In genomic region chr12:13598545-13598944, GRCm38 (mm10) we compare ENCODE assay signal across 13 mouse cellular contexts.
DNase-seq lines count a peak whose midpoint lies in the region.
"Had no signal": no experiment of that assay in that cellular context is flagged by ENCODE, and none has a peak within 500 bp of the region (broad histone marks: within the 10 kb centered on the region; RNA-seq: fewer than 3 reads in every experiment).

No protein-coding gene starts in this region.

- no peak overlapping the region for H3K4me3 ChIP-seq in embryonic facial prominence, embryonic 10.5 days
- H3K4me3 ChIP-seq: embryonic facial prominence, embryonic 12.5 days; midbrain, embryonic 10.5 days had no signal

- H3K27ac ChIP-seq in embryonic facial prominence, embryonic 10.5 days (replicated peaks): no peak overlapping the region
- H3K27ac ChIP-seq: embryonic facial prominence, embryonic 12.5 days; hindbrain, embryonic 14.5 days; liver, embryonic 14.5 days; midbrain, embryonic 10.5 days had no signal

- H3K9me3 ChIP-seq in embryonic facial prominence, embryonic 10.5 days: no peaks in the 10 kb centered on the region
- H3K9me3 ChIP-seq: embryonic facial prominence, embryonic 12.5 days; midbrain, embryonic 10.5 days had no signal

- no peaks in the 10 kb centered on the region for H3K27me3 ChIP-seq in embryonic facial prominence, embryonic 10.5 days (replicated peaks; ENCODE audit: low read depth, poor library complexity, severe bottlenecking)
- H3K27me3 ChIP-seq: embryonic facial prominence, embryonic 12.5 days had no signal

- H3K36me3 ChIP-seq in embryonic facial prominence, embryonic 10.5 days (replicated peaks): no peaks in the 10 kb centered on the region
- H3K36me3 ChIP-seq: embryonic facial prominence, embryonic 12.5 days; midbrain, embryonic 10.5 days had no signal

- peak; percentile 24 to 55 for DNase-seq in cerebellum, postnatal 14 days
- DNase-seq in cerebellum, adult 11 months: no peak
- DNase-seq in R1 (ENCODE audit: low read depth, low spot score): peak; percentile 23
- DNase-seq in kidney, postnatal 4 days: peak; percentile 20 to 30
- peak; percentile 77 to 83 for DNase-seq in left cerebral cortex, postnatal 36 days (ENCODE audit: low spot score in 2 of 2)
- no peak for DNase-seq in embryonic facial prominence, embryonic 10.5 days (ENCODE audit: low spot score)
- no peak for DNase-seq in adrenal gland, adult 8-10 months
- DNase-seq in heart, postnatal 36 days: no peak
- DNase-seq: gastrocnemius, postnatal 14 days had no signal

- intact Hi-C loops in left cerebral cortex, postnatal 36 days (cut with DNase I): no loop called here
- intact Hi-C loops in heart, postnatal 36 days (cut with DNase I): no loop called here

- 75% methylated on average over 4 of the region's 4 CpGs for WGBS in embryonic facial prominence, embryonic 10.5 days

- H3K4me1 ChIP-seq in embryonic facial prominence, embryonic 10.5 days: no peaks in the 10 kb centered on the region
- H3K4me1 ChIP-seq: embryonic facial prominence, embryonic 12.5 days had no signal

Comparison
In these comparisons a context has a peak if more than half of its experiments do, and no peak if none do; other contexts are left out.
1. DNase-seq: peak in cerebellum, postnatal 14 days (2 of 2), R1 (single experiment), kidney, postnatal 4 days (2 of 2) and left cerebral cortex, postnatal 36 days (2 of 2); none in cerebellum, adult 11 months (single experiment), embryonic facial prominence, embryonic 10.5 days (single experiment), adrenal gland, adult 8-10 months (single experiment) and heart, postnatal 36 days (0 of 2).